Mouse (Mus musculus) small intestine, adult 2 months (tissue): ENCODE measurements around the gene Tmem132d. TPM values are rescaled to one million over a fixed set of nuclear protein-coding genes. Genes with fewer than 3 reads are reported as not detected.

Experiments used
- H3K27ac ChIP-seq: fragments of 200-500 bp; 2 replicates; pipeline ENCODE4 v1.5.1; 2012; ENCODE audit warnings: low read depth, low read length, control low read depth, inconsistent platforms; ENCODE audit not compliant: insufficient read depth
- H3K27me3 ChIP-seq: fragments of 200-500 bp; 2 replicates; pipeline ENCODE4 v1.6.1; 2012; ENCODE audit warnings: mild to moderate bottlenecking, moderate library complexity, low read length, inconsistent platforms; ENCODE audit not compliant: control insufficient read depth, insufficient read depth
- H3K36me3 ChIP-seq: fragments of 200-500 bp; 2 replicates; pipeline ENCODE4 v1.6.1; 2012; ENCODE audit warnings: mild to moderate bottlenecking, low read length, control low read depth, inconsistent platforms; ENCODE audit not compliant: control insufficient read depth, insufficient read depth
- H3K4me1 ChIP-seq: fragments of 200-500 bp; 2 replicates; pipeline ENCODE4 v1.6.1; 2012; ENCODE audit warnings: low read length, inconsistent platforms, mixed read lengths; ENCODE audit not compliant: control insufficient read depth, insufficient read depth, insufficient read length
- H3K4me3 ChIP-seq: fragments of 200-500 bp; 2 replicates; pipeline ENCODE4 v1.5.1; 2012; ENCODE audit warnings: low read depth, mild to moderate bottlenecking, control low read depth, inconsistent platforms, low read length, moderate library complexity
- CTCF ChIP-seq: fragments of 200-500 bp; IDR thresholded peaks from 2 replicates; pipeline ENCODE4 v1.5.1; 2012; ENCODE audit warnings: low read depth, mild to moderate bottlenecking, control low read depth, inconsistent platforms, low read length, moderate library complexity, mixed read lengths; ENCODE audit not compliant: insufficient replicate concordance, insufficient read length; ENCODE audit errors: extremely low read depth
- POLR2A ChIP-seq: fragments of 200-500 bp; IDR thresholded peaks from 2 replicates; pipeline ENCODE4 v1.6.1; 2012; ENCODE audit warnings: low read depth, mild to moderate bottlenecking, control low read depth, inconsistent platforms, low read length, moderate library complexity
- WGBS: fragments of 180-500 bp; shearing (Covaris S2); methylation state at CpG from one replicate; pipeline ENCODE4 v1.1.7; 2018; 5-methylcytosine and 5-hydroxymethylcytosine counted together
- polyA plus RNA-seq: library from polyadenylated mRNA; depleted of rRNA; stranded (reverse); fragments of >200 nt; gene quantifications from 2 replicates; pipeline ENCODE4 v1.2.3, GENCODE M21; 2012

The Tmem132d gene
- polyA plus RNA-seq, 1 experiment: 0.15 TPM

- TF ChIP-seq POLR2A: no peak
- Histone ChIP-seq H3K27me3 (no peaks in the 10 kb centered on the region), H3K27ac (no peak overlapping the region), H3K4me1 (no peaks in the 10 kb centered on the region), H3K36me3 (no peaks in the 10 kb centered on the region), H3K4me3 (no peak overlapping the region)
- WGBS: 91% methylated on average over 7 of the region's 7 CpGs
Measured at GRCm38 (mm10) chr5:128369111-128369510, 63.8 kb downstream of the Tmem132d start.

- WGBS: 75% methylated on average over 3 of the region's 3 CpGs
- H3K27me3 ChIP-seq: no peaks in the 10 kb centered on the region
- no peaks in the 10 kb centered on the region for H3K4me1 ChIP-seq
- no peak overlapping the region for H3K27ac ChIP-seq
- H3K36me3 ChIP-seq: no peaks in the 10 kb centered on the region
- H3K4me3 ChIP-seq: no peak overlapping the region
- no peak for TF ChIP-seq CTCF
- no peak for TF ChIP-seq POLR2A
Measured at GRCm38 (mm10) chr5:128365261-128365985, 67.5 kb downstream of the Tmem132d start.

- Histone ChIP-seq H3K27me3 (no peaks in the 10 kb centered on the region), H3K36me3 (no peaks in the 10 kb centered on the region), H3K4me3 (no peak overlapping the region), H3K4me1 (no peaks in the 10 kb centered on the region), H3K27ac (no peak overlapping the region)
- 75% methylated on average over 23 of the region's 23 CpGs for WGBS
- no peak for TF ChIP-seq CTCF
- TF ChIP-seq POLR2A: no peak
Measured at GRCm38 (mm10) chr5:128360946-128361675, 71.8 kb downstream of the Tmem132d start.

GRCm38 (mm10) chr5:128348835-128349234, 84.0 kb downstream of the Tmem132d start:
- Histone ChIP-seq H3K27ac (no peak overlapping the region), H3K27me3 (no peaks in the 10 kb centered on the region), H3K4me1 (no peaks in the 10 kb centered on the region), H3K4me3 (no peak overlapping the region), H3K36me3 (no peaks in the 10 kb centered on the region)
- TF ChIP-seq CTCF (no peak), POLR2A (no peak)
- WGBS: 41% methylated on average over 2 of the region's 2 CpGs

GRCm38 (mm10) chr5:128336841-128337240, 96.0 kb downstream of the Tmem132d start:
- WGBS: 70% methylated on average over 7 of the region's 7 CpGs
- Histone ChIP-seq H3K27ac (no peak overlapping the region), H3K4me3 (no peak overlapping the region), H3K27me3 (no peaks in the 10 kb centered on the region), H3K4me1 (no peaks in the 10 kb centered on the region), H3K36me3 (no peaks in the 10 kb centered on the region)
- no peak for TF ChIP-seq CTCF
- no peak for TF ChIP-seq POLR2A

- TF ChIP-seq CTCF (no peak), POLR2A (no peak)
- H3K4me1 ChIP-seq: no peaks in the 10 kb centered on the region
- no peak overlapping the region for H3K4me3 ChIP-seq
- H3K36me3 ChIP-seq: no peaks in the 10 kb centered on the region
- no peaks in the 10 kb centered on the region for H3K27me3 ChIP-seq
- H3K27ac ChIP-seq: no peak overlapping the region
- WGBS: 76% methylated on average over 7 of the region's 7 CpGs
Measured at GRCm38 (mm10) chr5:128332766-128333165, 100.1 kb downstream of the Tmem132d start.

- Histone ChIP-seq H3K36me3 (no peaks in the 10 kb centered on the region), H3K4me3 (no peak overlapping the region), H3K27ac (no peak overlapping the region), H3K4me1 (no peaks in the 10 kb centered on the region), H3K27me3 (no peaks in the 10 kb centered on the region)
- TF ChIP-seq CTCF (no peak), POLR2A (no peak)
- 72% methylated on average over 8 of the region's 8 CpGs for WGBS
Measured at GRCm38 (mm10) chr5:128330351-128330750, 102.5 kb downstream of the Tmem132d start.
